Mouse (Mus musculus) Patski (cell line): ENCODE measurements around the gene Gcm1. TPM values are rescaled to one million over a fixed set of nuclear protein-coding genes. Genes with fewer than 3 reads are reported as not detected.
"Not testable (repeated sequence)": the region's sequence is repeated elsewhere in the genome, so short reads cannot be mapped to it uniquely, and the experiment has no call there.

Source experiments
- ATAC-seq: fragments of 100-300 bp; one replicate; pipeline ENCODE4 v1.8.0; 2021
- CTCF ChIA-PET: fragments of 350-600 bp; sonication (Branson Sonifier 250); formaldehyde crosslinking; loops from one replicate; lab custom pipeline; 2022; ENCODE audit warnings: inconsistent platforms; lab: Charles Lee
- POLR2A ChIA-PET: fragments of 350-600 bp; sonication (Branson Sonifier 250); formaldehyde crosslinking; loops from one replicate; lab custom pipeline; 2022; ENCODE audit warnings: antibody characterized with exemption, inconsistent platforms; lab: Charles Lee
- DNase-seq: peaks from one replicate; pipeline ENCODE4 v3.0.0-alpha.2; 2011; ENCODE audit warnings: low read depth, low spot score
- H3K27me3 ChIP-seq: fragments of 371-371 bp; one replicate; pipeline ENCODE4 v1.5.1; 2021
- CTCF ChIP-seq: fragments of 100-300 bp; IDR thresholded peaks from one replicate; pipeline ENCODE4 v1.5.1; 2021
- in situ Hi-C: fragments of 300-500 bp; cut with MboI; formaldehyde crosslinking; loops from 3 replicates; pipeline ENCODE4 v1.11.1; 2018; ENCODE audit warnings: low pct_unique_long_range_greater_than_20kb, mixed read lengths
- polyA plus RNA-seq: library from polyadenylated mRNA; unstranded; gene quantifications from one replicate; pipeline ENCODE4 v1.2.3, GENCODE M21; 2021

Gene Gcm1
- polyA plus RNA-seq, 1 experiment from 2014 or later = 0.17 TPM

DNA sequence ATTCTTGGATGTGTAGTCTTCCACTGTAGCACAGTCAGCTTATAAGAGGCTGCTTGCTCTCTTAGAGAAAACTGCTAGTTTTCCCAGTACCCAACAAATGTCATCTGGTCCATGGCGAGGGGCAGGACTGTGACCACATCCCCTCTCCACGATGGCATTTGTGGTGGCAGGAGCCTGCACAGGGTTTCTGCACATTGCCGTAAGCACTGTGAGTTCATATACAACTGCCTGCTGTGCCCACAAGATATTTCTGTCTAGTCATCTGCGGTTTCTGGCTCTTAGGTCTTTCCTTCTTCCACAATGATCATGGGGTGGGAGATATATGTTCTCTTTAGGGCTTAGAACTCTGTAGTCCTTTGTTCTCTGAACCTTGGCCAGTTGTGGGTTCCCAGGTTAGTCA is 19.9 kb downstream of the Gcm1 start:
- H3K27me3 ChIP-seq = no peaks in the 10 kb centered on the region
- TF ChIP-seq CTCF = no peak
- ChIA-PET POLR2A (no interaction called here), CTCF (interaction anchor here (1.2 kb wide), 1 partner anchor 27 kb away, joined by 3 read pairs; no protein-coding TSS in a partner anchor)
- in situ Hi-C loops = no loop called here
- DNase-seq (no peak), ATAC-seq (no peak)

DNA sequence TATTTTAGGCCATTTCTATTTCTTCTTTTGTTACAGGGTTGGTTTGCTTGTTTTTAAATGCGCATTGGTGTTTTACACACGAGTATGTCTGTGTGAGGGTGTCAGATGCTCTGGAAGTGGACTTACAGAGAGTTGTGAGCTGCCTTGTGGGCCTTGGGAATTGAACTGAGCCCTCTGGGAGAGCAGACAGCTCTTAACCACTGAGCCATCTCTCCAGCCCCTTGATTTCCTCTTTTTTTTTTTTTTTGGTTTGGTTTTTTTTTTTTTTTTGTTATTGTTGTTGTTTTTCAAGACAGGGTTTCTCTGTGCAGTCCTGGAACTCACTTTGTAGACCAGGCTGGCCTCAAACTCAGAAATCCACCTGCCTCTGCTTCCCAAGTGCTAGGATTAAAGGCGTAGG is 21.6 kb downstream of the Gcm1 start:
- DNase-seq, POLR2A ChIA-PET, CTCF ChIA-PET, H3K27me3 ChIP-seq, ATAC-seq, in situ Hi-C loops: not testable (repeated sequence)

DNA sequence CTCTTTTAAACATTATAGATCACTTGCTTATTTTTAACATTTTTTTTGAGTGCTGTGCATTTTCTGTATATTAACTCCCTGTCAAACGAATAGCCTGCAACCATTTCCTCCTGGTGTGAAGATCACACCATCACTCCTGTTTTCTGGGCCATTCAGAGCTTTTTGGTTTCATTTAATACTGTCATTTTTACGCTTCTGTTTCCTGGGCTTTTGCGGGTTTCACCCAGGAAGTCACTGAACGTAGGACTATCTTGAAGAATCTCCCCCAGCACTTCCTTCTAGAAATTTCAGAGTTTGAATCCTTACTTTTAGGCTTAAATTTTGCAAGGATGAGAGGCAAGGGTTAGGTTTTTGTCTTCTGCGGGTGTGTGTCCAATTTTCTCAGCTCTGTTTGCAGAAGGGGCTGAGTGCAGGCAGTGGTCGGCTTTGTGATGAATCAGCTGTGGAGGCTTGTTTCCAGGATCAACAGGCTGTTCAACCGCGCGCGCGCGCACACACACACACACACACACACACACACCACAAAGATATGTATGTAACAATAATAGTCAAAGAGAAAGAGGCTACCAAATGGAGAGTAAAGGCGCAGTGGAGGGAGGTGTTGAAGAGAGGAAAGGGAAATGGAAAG is 22.1 kb downstream of the Gcm1 start:
- ChIA-PET CTCF (interaction anchor here (1.5 kb wide), 1 partner anchor 29 kb away, joined by 4 read pairs; no protein-coding TSS in a partner anchor), POLR2A (no interaction called here)
- no peaks in the 10 kb centered on the region for H3K27me3 ChIP-seq
- ATAC-seq = no peak
- TF ChIP-seq CTCF = no peak
- no peak for DNase-seq
- in situ Hi-C loops = no loop called here

DNA sequence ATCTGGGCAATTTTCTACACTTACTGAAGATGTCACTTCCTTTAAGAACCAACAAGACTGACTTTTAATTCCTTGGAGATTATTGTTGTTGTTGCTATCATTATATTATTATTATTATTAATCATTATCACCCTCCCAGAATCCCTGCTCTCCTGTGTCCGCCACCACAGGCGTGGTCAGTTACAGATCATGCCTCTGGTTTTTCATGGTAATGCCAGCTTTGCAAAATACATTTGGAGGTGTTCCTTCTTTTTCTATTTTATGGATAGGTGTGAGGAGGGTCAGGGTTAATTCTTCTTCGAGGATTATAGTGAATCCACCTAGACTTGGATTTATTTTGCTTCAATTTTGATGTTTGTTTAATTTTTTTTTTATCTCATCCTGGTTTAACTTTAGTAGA is 23.5 kb downstream of the Gcm1 start:
- DNase-seq = no peak

DNA sequence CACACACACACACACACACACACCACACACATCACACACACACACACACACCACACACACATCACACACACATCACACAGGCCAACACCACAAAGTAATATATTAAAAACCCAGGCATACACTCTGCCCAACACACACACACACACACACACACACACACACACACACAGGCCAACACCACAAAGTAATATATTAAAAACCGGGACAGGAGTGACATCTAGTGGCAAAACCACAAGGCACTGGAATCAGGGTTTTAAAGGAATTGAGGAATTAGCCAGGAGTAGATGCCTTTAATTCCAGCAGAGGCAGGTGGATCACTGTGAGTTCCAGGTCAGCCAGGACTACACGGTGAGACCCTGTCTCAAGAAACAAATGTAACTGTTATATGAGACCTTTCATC is 26.5 kb downstream of the Gcm1 start:
- no peaks in the 10 kb centered on the region for H3K27me3 ChIP-seq
- in situ Hi-C loops = no loop called here
- TF ChIP-seq CTCF = peak; percentile 71
- CTCF ChIA-PET = interaction anchor here (1.9 kb wide), 1 partner anchor 42 kb away, joined by 5 read pairs; no protein-coding TSS in a partner anchor
- ATAC-seq (no peak), DNase-seq (no peak)
- POLR2A ChIA-PET = no interaction called here

More for the DNA sequence above, 23.5 kb downstream of the Gcm1 start:
- in situ Hi-C loops = no loop called here
- no peak for TF ChIP-seq CTCF
- no peaks in the 10 kb centered on the region for H3K27me3 ChIP-seq
- CTCF ChIA-PET = interaction anchor here (1.5 kb wide), 1 partner anchor 31 kb away, joined by 4 read pairs; no protein-coding TSS in a partner anchor
- POLR2A ChIA-PET = interaction anchor here (0.7 kb wide), 1 partner anchor 13 kb away, joined by 3 read pairs; no protein-coding TSS in a partner anchor
- no peak for ATAC-seq

DNA sequence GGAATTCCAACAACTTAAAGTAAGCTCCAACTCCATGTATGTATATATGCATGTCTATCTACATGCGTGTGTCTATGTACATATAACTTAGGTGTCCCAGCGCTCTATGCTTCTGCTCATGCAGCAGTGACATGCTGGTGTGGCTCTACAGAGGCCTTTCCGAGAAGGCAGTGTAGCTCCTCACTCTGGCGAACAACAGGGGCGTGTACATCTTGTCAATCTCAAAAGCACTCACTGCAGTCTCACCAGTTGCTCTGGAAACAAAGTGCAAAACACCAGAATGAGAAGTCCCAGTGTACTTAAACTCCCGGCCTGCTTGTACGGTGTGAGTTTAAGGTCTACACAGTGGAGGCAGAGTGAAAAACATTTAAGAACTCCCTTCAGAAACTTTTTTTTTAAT is 30.1 kb downstream of the Gcm1 start:
- TF ChIP-seq CTCF = no peak
- in situ Hi-C loops = no loop called here
- no peaks in the 10 kb centered on the region for H3K27me3 ChIP-seq
- ATAC-seq = no peak
- POLR2A ChIA-PET = no interaction called here
- CTCF ChIA-PET = no interaction called here
- no peak for DNase-seq

DNA sequence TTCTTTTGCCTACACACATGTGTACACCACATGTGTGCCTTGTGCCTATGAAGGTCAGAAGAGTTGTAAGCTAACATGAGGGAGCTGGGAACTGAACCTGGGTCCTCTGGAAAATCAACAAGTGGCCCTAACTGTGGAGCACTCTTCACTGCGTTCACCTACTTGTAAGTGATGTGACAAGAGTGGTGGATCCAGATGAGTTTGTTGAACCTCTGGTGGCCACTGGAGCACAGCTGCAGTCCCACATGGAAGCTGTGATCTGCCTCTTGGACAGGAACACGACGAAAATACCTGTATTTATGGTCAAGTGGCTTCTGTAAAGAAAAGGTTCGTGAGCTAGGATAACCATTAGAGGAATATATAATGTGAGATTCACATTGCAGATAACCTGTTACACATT is 32.6 kb downstream of the Gcm1 start:
- no peak for ATAC-seq
- no peaks in the 10 kb centered on the region for H3K27me3 ChIP-seq
- TF ChIP-seq CTCF = no peak
- no peak for DNase-seq
- POLR2A ChIA-PET = interaction anchor here (0.6 kb wide), 1 partner anchor 29 kb away, joined by 3 read pairs; no protein-coding TSS in a partner anchor
- in situ Hi-C loops = no loop called here
- CTCF ChIA-PET = interaction anchor here (0.7 kb wide), 1 partner anchor 29 kb away, joined by 4 read pairs; no protein-coding TSS in a partner anchor

DNA sequence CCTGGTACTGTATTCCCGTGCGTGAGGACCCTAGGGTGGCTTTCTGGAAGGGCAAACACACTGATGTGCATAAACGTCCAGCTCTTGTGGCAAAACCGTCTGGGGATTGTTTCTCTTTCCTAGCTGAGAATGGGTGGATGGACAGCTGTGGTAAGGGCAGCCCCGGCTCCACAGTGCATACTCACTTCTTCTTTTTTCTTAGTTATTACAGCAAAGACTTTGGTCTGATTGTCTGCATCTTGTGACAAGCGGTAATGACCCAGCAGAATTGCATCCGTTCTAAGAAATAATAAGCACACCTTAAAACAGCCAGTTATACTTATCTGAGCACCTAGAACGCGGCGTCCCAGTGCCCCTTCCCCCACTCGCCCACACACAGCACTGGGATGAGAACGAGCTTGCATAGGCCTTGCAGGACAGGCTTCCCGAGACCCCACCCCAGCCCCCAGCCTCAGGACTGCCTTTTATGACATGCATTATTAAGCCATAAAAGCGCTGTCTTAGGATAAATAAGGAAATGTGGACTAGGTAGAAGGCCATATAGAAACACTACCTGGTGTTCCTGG is 34.1 kb downstream of the Gcm1 start:
- no peaks in the 10 kb centered on the region for H3K27me3 ChIP-seq
- no peak for DNase-seq
- POLR2A ChIA-PET = no interaction called here
- in situ Hi-C loops = no loop called here
- CTCF ChIA-PET = no interaction called here
- no peak for ATAC-seq
- no peak for TF ChIP-seq CTCF

DNA sequence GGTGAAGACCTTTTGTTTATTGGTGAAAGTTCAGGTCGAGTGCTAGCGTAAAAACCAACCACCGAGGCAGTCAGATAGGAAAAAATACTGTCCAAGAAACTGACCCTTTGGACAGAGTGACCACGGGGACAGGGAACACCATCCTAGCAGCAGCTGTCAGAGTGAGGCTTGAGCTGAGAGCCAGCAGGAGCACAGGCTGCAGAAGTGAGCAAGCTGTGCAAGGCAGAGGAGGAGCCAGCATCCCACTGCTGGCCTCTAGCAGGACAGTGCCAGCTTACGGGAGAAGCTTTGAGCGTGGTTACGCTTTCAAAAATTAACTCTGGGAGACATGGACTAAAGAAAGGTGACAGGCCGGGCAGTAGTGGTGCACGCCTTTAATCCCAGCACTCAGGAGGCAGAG is 36.0 kb downstream of the Gcm1 start:
- ATAC-seq (no peak), DNase-seq (no peak)
- ChIA-PET CTCF (interaction anchor here (1.0 kb wide), 2 partner anchors 10 to 15 kb away, joined by 3 to 4 read pairs; no protein-coding TSS in a partner anchor), POLR2A (no interaction called here)
- in situ Hi-C loops = no loop called here
- H3K27me3 ChIP-seq = no peaks in the 10 kb centered on the region
- TF ChIP-seq CTCF = no peak

DNA sequence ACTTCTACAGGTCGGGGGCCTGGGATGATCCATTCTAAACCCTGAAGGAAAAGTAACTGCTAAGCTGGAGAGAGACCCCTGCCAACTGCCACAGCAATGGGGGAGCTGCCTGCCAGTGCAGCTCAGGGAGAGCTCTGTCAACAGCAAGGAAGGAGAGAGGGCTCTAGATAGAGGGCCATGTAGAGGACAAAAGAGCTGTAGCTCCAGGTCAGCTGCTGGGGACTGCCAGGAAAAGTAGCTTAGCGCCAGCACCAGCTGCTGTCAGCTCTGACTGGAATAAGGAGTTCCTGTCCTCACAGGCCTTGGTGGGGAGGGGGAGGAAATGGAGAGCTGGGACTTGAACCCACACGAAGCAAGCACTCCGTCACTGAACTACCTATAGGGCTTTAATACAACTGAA is 36.8 kb downstream of the Gcm1 start:
- CTCF ChIA-PET = interaction anchor here (1.6 kb wide), 1 partner anchor 9 kb away, joined by 5 read pairs; no protein-coding TSS in a partner anchor
- in situ Hi-C loops = no loop called here
- TF ChIP-seq CTCF = no peak

DNA sequence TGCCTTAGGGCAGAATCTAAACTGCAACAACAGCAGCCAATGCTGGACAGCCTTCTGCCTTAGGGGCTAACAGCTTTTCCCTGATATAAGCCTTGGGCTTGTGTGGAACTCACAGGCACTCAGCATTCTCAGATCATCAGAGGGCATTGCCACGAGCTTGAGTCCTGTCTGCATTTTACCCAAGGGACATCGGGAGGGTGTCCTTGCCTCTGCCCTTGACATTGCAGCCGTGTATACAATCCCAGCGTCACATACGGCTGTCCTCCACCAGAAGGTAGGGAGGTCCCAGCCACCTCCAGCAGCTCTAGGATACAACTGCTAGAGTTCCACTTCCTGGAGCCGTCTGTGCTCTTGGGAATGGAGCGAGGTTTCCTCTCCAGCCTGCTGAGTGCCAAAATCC is 37.2 kb downstream of the Gcm1 start:
- CTCF ChIA-PET = interaction anchor here (1.6 kb wide), 1 partner anchor 8 kb away, joined by 5 read pairs; no protein-coding TSS in a partner anchor
- POLR2A ChIA-PET = interaction anchor here (0.7 to 0.9 kb wide), 2 partner anchors 19 to 31 kb away, joined by 3 to 6 read pairs; no protein-coding TSS in a partner anchor
- in situ Hi-C loops = no loop called here
- no peaks in the 10 kb centered on the region for H3K27me3 ChIP-seq
- ATAC-seq (no peak), DNase-seq (no peak)
- TF ChIP-seq CTCF = no peak

More for the DNA sequence above, 36.8 kb downstream of the Gcm1 start:
- no peaks in the 10 kb centered on the region for H3K27me3 ChIP-seq
- POLR2A ChIA-PET = interaction anchor here (0.7 to 0.9 kb wide), 2 partner anchors 19 to 32 kb away, joined by 3 to 6 read pairs; no protein-coding TSS in a partner anchor
- ATAC-seq = no peak
- no peak for DNase-seq
